ENCODE assay signal across 12 mouse cellular contexts in the genomic region with DNA sequence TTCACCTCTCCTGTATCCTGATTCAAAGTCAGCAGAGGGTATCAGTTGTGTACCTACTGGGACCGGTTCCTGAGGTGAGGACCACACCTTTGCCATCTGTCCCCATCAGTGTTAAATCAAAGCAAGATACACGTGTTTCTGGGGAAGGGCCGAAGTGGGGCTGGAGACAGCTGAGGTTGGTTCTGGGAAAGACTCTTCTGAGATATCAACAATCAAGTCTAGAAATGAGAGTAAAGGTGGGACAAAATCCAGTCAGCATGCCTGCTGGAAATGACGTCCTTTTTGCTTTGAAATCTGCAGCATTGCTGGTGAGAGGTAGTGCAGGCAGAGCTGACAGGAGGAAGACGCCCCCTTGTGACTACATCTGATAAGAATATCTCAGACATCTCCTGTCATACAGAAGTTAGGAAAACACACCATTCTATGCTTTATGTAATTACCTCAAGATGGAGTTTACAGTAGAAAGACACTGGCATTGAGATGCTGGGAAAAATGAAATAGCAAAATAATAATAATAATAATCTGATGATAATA. TPM values are rescaled to one million over a fixed set of nuclear protein-coding genes. Genes with fewer than 3 reads are reported as not detected.
A peak's percentile ranks its signal among the peaks of the same experiment; 100 is the strongest.
DNase-seq lines count a peak whose midpoint lies in the region; TF ChIP-seq lines count a peak whose summit lies in the region.
"Had no signal": no experiment of that assay in that cellular context is flagged by ENCODE, and none has a peak within 500 bp of the region (broad histone marks: within the 10 kb centered on the region; RNA-seq: fewer than 3 reads in every experiment).

No protein-coding gene starts in this region.

- TF ChIP-seq CTCF in left cerebral cortex, adult 2 months (IDR thresholded peaks at IDR 0.05): peak; percentile 35
- no peak; the same call in 1 of the 2 replicates for TF ChIP-seq CTCF in brain, embryonic 14.5 days (IDR thresholded peaks at IDR 0.05; ENCODE audit: borderline replicate concordance, extremely low read depth, insufficient read depth, insufficient read length)
- 0 out of 2 replicates have a peak, but pooled peaks have one; percentile 24 for TF ChIP-seq CTCF in embryonic fibroblast, embryonic 13.5 days (IDR thresholded peaks at IDR 0.05; ENCODE audit: borderline replicate concordance, insufficient read depth, low read length)

- peaks cover 5% of the 10 kb centered on the region; the same call in 1 of the 2 replicates for H3K4me1 ChIP-seq in embryonic fibroblast, embryonic 13.5 days (ENCODE audit: control insufficient read depth, insufficient read depth, low read length)

- no peak overlapping the region for H3K4me3 ChIP-seq in left cerebral cortex, adult 2 months
- H3K4me3 ChIP-seq in embryonic fibroblast, embryonic 13.5 days (ENCODE audit: insufficient read depth, low read length): no peak overlapping the region
- H3K4me3 ChIP-seq: erythroblast, embryonic 14.5 days; limb, embryonic 15.5 days; midbrain, embryonic 13.5 days had no signal

- no peak for TF ChIP-seq POLR2A in brain, embryonic 14.5 days (IDR thresholded peaks at IDR 0.05; ENCODE audit: borderline replicate concordance, extremely low read depth, insufficient read depth, insufficient read length, poor library complexity, severe bottlenecking)
- TF ChIP-seq POLR2A in embryonic fibroblast, embryonic 13.5 days (IDR thresholded peaks at IDR 0.05; ENCODE audit: low read depth, low read length): no peak

- intact Hi-C loops in left cerebral cortex, adult 2 months (cut with DNase I): no loop called here
- intact Hi-C loops in left cerebral cortex, postnatal 10 days (cut with DNase I): no loop called here

- peak; percentile 33 for DNase-seq in adrenal gland, postnatal 14 days
- no peak for DNase-seq in adrenal gland, adult 8-10 months
- no peak for DNase-seq in left cerebral cortex, adult 2 months (ENCODE audit: extremely low spot score in 1 of 2, low spot score in 2 of 2)
- DNase-seq in left cerebral cortex, postnatal 10 days (ENCODE audit: extremely low spot score in 1 of 2, low spot score in 2 of 2): no peak
- DNase-seq in brain, embryonic 14.5 days (ENCODE audit: low read depth): peak; percentile 22
- no peak for DNase-seq in ovary, adult 18-20 months (ENCODE audit: low spot score)
- DNase-seq in kidney, postnatal 14 days: no peak
- DNase-seq: adrenal gland, postnatal 25 days had no signal

- no peak overlapping the region for H3K27ac ChIP-seq in left cerebral cortex, adult 2 months
- H3K27ac ChIP-seq in embryonic fibroblast, embryonic 13.5 days (ENCODE audit: insufficient read depth, low read length): no peak overlapping the region
- H3K27ac ChIP-seq: limb, embryonic 15.5 days; midbrain, embryonic 13.5 days had no signal

RNA-seq across cellular contexts. Expression of gene Svep1, which starts 4.0 kb away (rescaled TPM):
- 13.6 and 14.0 TPM in 2 replicates for total RNA-seq in adrenal gland, postnatal 14 days (2021)
- total RNA-seq in adrenal gland, adult 8-10 months (2022): 10 to 100 TPM in 3 of 4 experiments, 1 to 10 TPM in 1; 7.3 to 16.0 (median 12.5) TPM
- 1 to 10 TPM in 1 of 2 experiments, under 1 TPM in 1; 0.77 to 1.0 TPM for total RNA-seq in left cerebral cortex, adult 2 months (2021)
- total RNA-seq in left cerebral cortex, postnatal 10 days (2021): 1 to 10 TPM; 1.4 to 1.6 TPM
- 1.1 and 2.3 TPM in 2 replicates for polyA plus RNA-seq in brain, embryonic 14.5 days (2012; rRNA removed)
- polyA plus RNA-seq in embryonic fibroblast, embryonic 13.5 days (2011; ENCODE audit: insufficient read length, low read depth, missing spikeins): 82.5 and 85.8 TPM in 2 replicates

Comparison
In these comparisons a context has a peak if more than half of its experiments do, and no peak if none do; other contexts are left out.
1. DNase-seq: peak in adrenal gland, postnatal 14 days (single experiment) and brain, embryonic 14.5 days (single experiment); none in adrenal gland, adult 8-10 months (single experiment), left cerebral cortex, adult 2 months (0 of 2), left cerebral cortex, postnatal 10 days (0 of 2), ovary, adult 18-20 months (single experiment) and kidney, postnatal 14 days (single experiment).